Mouse (Mus musculus) embryonic facial prominence, embryonic 12.5 days (tissue): Measurements from ENCODE around the gene Ifitm2. TPM values are rescaled to one million over a fixed set of nuclear protein-coding genes. Genes with fewer than 3 reads are reported as not detected.

Source experiments
- ATAC-seq: fragments of 200-750 bp; cut with Nextera tagmentation; 2 replicates; pipeline ENCODE4 v1.8.0; 2017; ENCODE audit not compliant: insufficient number of reproducible peaks, insufficient read depth, low FRiP score, low TSS enrichment
- H3K27ac ChIP-seq: fragments of 300-500 bp; sonication (generic); 2 replicates; pipeline ENCODE4 v1.5.1; 2016; ENCODE audit warnings: mild to moderate bottlenecking
- H3K27me3 ChIP-seq: fragments of 300-500 bp; sonication (generic); 2 replicates; pipeline ENCODE4 v1.6.1; 2016; ENCODE audit warnings: mild to moderate bottlenecking, moderate library complexity
- H3K36me3 ChIP-seq: fragments of 300-500 bp; sonication (generic); 2 replicates; pipeline ENCODE4 v1.6.1; 2016; ENCODE audit warnings: mild to moderate bottlenecking
- H3K4me1 ChIP-seq: fragments of 300-500 bp; sonication (generic); 2 replicates; pipeline ENCODE4 v1.6.1; 2016
- H3K4me2 ChIP-seq: fragments of 300-500 bp; sonication (generic); replicated peaks from 2 replicates; pipeline ENCODE4 v1.6.1; 2016; ENCODE audit warnings: mild to moderate bottlenecking, moderate library complexity
- H3K4me3 ChIP-seq: fragments of 300-500 bp; sonication (generic); 2 replicates; pipeline ENCODE4 v1.5.1; 2016; ENCODE audit warnings: mild to moderate bottlenecking
- H3K9ac ChIP-seq: fragments of 300-500 bp; sonication (generic); 2 replicates; pipeline ENCODE4 v1.6.1; 2016; ENCODE audit warnings: mild to moderate bottlenecking, moderate library complexity
- H3K9me3 ChIP-seq: fragments of 300-500 bp; sonication (generic); 2 replicates; pipeline ENCODE4 v1.6.1; 2016; ENCODE audit warnings: mild to moderate bottlenecking, moderate library complexity
- WGBS: fragments of 180-500 bp; shearing (Covaris S2); methylation state at CpG from one replicate; pipeline ENCODE4 v1.1.7; 2016; 5-methylcytosine and 5-hydroxymethylcytosine counted together
- polyA plus RNA-seq: library from polyadenylated mRNA; unstranded; fragments of >200 nt; fragmentation: Nextera tagmentation; extraction: Ambion mirVana; gene quantifications from 2 replicates; pipeline ENCODE4 v1.2.1, GENCODE M21; 2016

Ifitm2 gene
- 864 and 899 TPM in 2 replicates for polyA plus RNA-seq

GRCm38 (mm10) chr7:140955758-140956555 lies at the start of gene Ifitm2, which contains the start of gene Gm45717:
Gene Ifitm2, minus strand, starts transcription at chr7:140955987.
Gene Gm45717, minus strand, starts transcription at chr7:140955937.
- 7% methylated on average over 11 of the region's 11 CpGs for WGBS
- Histone ChIP-seq H3K27ac (peak within 1 kb of the TSS; percentile 96), H3K4me3 (peak within 1 kb of the TSS; percentile 66), H3K4me1 (peaks cover 42% of the 10 kb centered on the region), H3K36me3 (peaks cover 7% of the 10 kb centered on the region; the same call in 1 of the 2 replicates), H3K9me3 (no peaks in the 10 kb centered on the region), H3K27me3 (no peaks in the 10 kb centered on the region), H3K9ac (peak within 1 kb of the TSS; percentile 78), H3K4me2 (peak within 1 kb of the TSS; percentile 87)
- ATAC-seq = peak; percentile 80

- no peaks in the 10 kb centered on the region for H3K9me3 ChIP-seq
- no peak for ATAC-seq
- no peaks in the 10 kb centered on the region for H3K4me1 ChIP-seq
- no peak overlapping the region for H3K27ac ChIP-seq
- H3K36me3 ChIP-seq = no peaks in the 10 kb centered on the region
- no peak overlapping the region for H3K9ac ChIP-seq
- no peak overlapping the region for H3K4me3 ChIP-seq
- 79% methylated on average over 5 of the region's 5 CpGs for WGBS
- H3K4me2 ChIP-seq = no peak overlapping the region
- H3K27me3 ChIP-seq = no peaks in the 10 kb centered on the region
These were observed 47.6 kb upstream of the Ifitm2 start for GRCm38 (mm10) chr7:141003248-141004010.

- no peaks in the 10 kb centered on the region for H3K27me3 ChIP-seq
- H3K27ac ChIP-seq = no peak overlapping the region
- no peak overlapping the region for H3K4me2 ChIP-seq
- ATAC-seq = no peak
- no peak overlapping the region for H3K4me3 ChIP-seq
- no peaks in the 10 kb centered on the region for H3K9me3 ChIP-seq
- H3K4me1 ChIP-seq = no peaks in the 10 kb centered on the region
- no peak overlapping the region for H3K9ac ChIP-seq
- H3K36me3 ChIP-seq = no peaks in the 10 kb centered on the region
- 81% methylated on average over 15 of the region's 15 CpGs for WGBS
These were observed 45.3 kb upstream of the Ifitm2 start for GRCm38 (mm10) chr7:141000881-141001708.

- Histone ChIP-seq H3K9me3 (no peaks in the 10 kb centered on the region), H3K36me3 (no peaks in the 10 kb centered on the region), H3K4me2 (no peak overlapping the region), H3K4me3 (no peak overlapping the region), H3K27ac (no peak overlapping the region), H3K4me1 (no peaks in the 10 kb centered on the region), H3K27me3 (no peaks in the 10 kb centered on the region), H3K9ac (no peak overlapping the region)
- no peak for ATAC-seq
- 89% methylated on average over 11 of the region's 11 CpGs for WGBS
These were observed 43.3 kb upstream of the Ifitm2 start for GRCm38 (mm10) chr7:140998853-140999700.

GRCm38 (mm10) chr7:140997817-140998216 lies 42.0 kb upstream of the Ifitm2 start:
- H3K9me3 ChIP-seq = no peaks in the 10 kb centered on the region
- H3K4me3 ChIP-seq = no peak overlapping the region
- 56% methylated on average over 1 of the region's 1 CpGs for WGBS
- no peak overlapping the region for H3K9ac ChIP-seq
- H3K4me2 ChIP-seq = no peak overlapping the region
- H3K4me1 ChIP-seq = no peaks in the 10 kb centered on the region
- H3K27me3 ChIP-seq = no peaks in the 10 kb centered on the region
- H3K36me3 ChIP-seq = no peaks in the 10 kb centered on the region
- no peak for ATAC-seq
- H3K27ac ChIP-seq = no peak overlapping the region

GRCm38 (mm10) chr7:140991117-140991689 lies 35.4 kb upstream of the Ifitm2 start:
- ATAC-seq = no peak
- Histone ChIP-seq H3K36me3 (no peaks in the 10 kb centered on the region), H3K27me3 (no peaks in the 10 kb centered on the region), H3K4me1 (0 out of 2 replicates have a peak, but pooled peaks cover 3% of the 10 kb centered on the region), H3K27ac (no peak overlapping the region), H3K9me3 (no peaks in the 10 kb centered on the region), H3K4me2 (no peak overlapping the region), H3K4me3 (no peak overlapping the region), H3K9ac (no peak overlapping the region)
- 89% methylated on average over 14 of the region's 14 CpGs for WGBS

- no peak overlapping the region for H3K4me2 ChIP-seq
- H3K4me1 ChIP-seq = 0 out of 2 replicates have a peak, but pooled peaks cover 3% of the 10 kb centered on the region
- H3K9me3 ChIP-seq = no peaks in the 10 kb centered on the region
- H3K27me3 ChIP-seq = no peaks in the 10 kb centered on the region
- 53% methylated on average over 5 of the region's 5 CpGs for WGBS
- no peaks in the 10 kb centered on the region for H3K36me3 ChIP-seq
- no peak overlapping the region for H3K4me3 ChIP-seq
- H3K27ac ChIP-seq = no peak overlapping the region
- no peak for ATAC-seq
- H3K9ac ChIP-seq = no peak overlapping the region
These were observed 34.8 kb upstream of the Ifitm2 start for GRCm38 (mm10) chr7:140990622-140991021.

GRCm38 (mm10) chr7:140990185-140990584 lies 34.4 kb upstream of the Ifitm2 start:
- no peak for ATAC-seq
- 0 out of 2 replicates have a peak, but pooled peaks cover 3% of the 10 kb centered on the region for H3K4me1 ChIP-seq
- H3K4me2 ChIP-seq = no peak overlapping the region
- H3K4me3 ChIP-seq = no peak overlapping the region
- no peak overlapping the region for H3K27ac ChIP-seq
- H3K27me3 ChIP-seq = no peaks in the 10 kb centered on the region
- 50% methylated on average over 6 of the region's 6 CpGs for WGBS
- H3K36me3 ChIP-seq = no peaks in the 10 kb centered on the region
- H3K9me3 ChIP-seq = no peaks in the 10 kb centered on the region
- no peak overlapping the region for H3K9ac ChIP-seq

GRCm38 (mm10) chr7:140989022-140989421 lies 33.2 kb upstream of the Ifitm2 start:
- H3K9ac ChIP-seq = no peak overlapping the region
- H3K27me3 ChIP-seq = no peaks in the 10 kb centered on the region
- no peaks in the 10 kb centered on the region for H3K9me3 ChIP-seq
- no peak overlapping the region for H3K27ac ChIP-seq
- 80% methylated on average over 4 of the region's 4 CpGs for WGBS
- no peak for ATAC-seq
- no peaks in the 10 kb centered on the region for H3K36me3 ChIP-seq
- 0 out of 2 replicates have a peak, but pooled peaks cover 3% of the 10 kb centered on the region for H3K4me1 ChIP-seq
- no peak overlapping the region for H3K4me3 ChIP-seq
- no peak overlapping the region for H3K4me2 ChIP-seq
